Mouse (Mus musculus) v-Abl transformed pro-B cells (cell line): ENCODE data around the gene Eml6.
"Not testable (repeated sequence)": the region's sequence is repeated elsewhere in the genome, so short reads cannot be mapped to it uniquely, and the experiment has no call there.

Source experiments
- in situ Hi-C, 2 experiments: fragments of 400-800 bp; cut with MboI; formaldehyde crosslinking; loops; one replicate each; pipeline ENCODE4 v1.15.1; 2025; ENCODE audit not compliant: unreplicated experiment in 2 of 2

Eml6 gene

DNA sequence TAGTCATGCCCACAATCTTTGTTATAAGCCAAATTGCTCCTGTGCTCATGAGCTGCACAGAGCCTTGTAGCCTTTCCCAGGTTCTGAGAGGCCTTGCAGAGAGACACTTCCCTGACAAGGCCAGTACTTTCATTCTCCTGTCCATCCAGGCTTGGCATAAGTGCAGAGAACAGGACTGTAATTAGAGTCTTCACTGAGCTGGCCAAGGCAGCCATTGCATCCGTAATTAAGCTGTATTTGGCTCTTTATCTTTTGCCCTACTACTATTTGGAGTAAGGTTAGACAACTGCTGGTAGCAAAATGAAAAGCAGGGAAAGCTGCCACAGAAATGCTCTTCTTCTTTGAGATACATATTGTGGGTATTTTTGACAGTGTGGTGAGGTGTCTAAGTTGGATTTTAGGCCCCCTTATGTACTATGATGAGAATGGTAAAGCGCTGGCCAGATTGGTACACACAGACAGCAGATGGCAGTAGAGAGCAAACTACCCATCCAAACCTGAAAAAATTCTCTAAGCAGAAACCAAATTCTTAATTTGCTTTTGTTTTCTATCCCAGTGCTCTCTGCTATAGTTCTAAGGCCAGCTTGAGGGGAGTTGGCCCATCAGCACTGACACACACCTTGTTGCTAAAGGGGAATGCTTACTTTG lies 164.0 kb downstream of the Eml6 start:
- in situ Hi-C loops = loop anchor here in 1 of 2 experiments (5.0 kb wide), 1 partner anchor 360 kb away; no protein-coding TSS in a partner anchor

DNA sequence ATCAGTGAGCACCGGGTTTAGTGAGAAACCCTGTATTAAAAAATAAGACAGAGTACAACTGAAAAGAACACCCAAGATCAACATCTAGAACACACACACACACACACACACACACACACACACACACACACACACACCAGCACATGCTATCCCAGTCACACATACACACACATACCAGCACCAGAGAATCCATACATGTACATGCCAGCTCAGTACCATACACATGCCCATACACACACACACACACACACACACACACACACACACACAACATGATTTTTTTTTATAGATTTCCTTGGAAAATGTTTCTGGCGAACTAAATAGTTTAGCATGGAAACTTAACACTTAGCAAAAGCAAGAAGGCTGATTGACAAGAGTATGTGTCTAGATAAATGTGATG lies 164.8 kb downstream of the Eml6 start:
- in situ Hi-C loops = loop anchor here in 1 of 2 experiments (5.0 kb wide), 1 partner anchor 361 kb away; no protein-coding TSS in a partner anchor

DNA sequence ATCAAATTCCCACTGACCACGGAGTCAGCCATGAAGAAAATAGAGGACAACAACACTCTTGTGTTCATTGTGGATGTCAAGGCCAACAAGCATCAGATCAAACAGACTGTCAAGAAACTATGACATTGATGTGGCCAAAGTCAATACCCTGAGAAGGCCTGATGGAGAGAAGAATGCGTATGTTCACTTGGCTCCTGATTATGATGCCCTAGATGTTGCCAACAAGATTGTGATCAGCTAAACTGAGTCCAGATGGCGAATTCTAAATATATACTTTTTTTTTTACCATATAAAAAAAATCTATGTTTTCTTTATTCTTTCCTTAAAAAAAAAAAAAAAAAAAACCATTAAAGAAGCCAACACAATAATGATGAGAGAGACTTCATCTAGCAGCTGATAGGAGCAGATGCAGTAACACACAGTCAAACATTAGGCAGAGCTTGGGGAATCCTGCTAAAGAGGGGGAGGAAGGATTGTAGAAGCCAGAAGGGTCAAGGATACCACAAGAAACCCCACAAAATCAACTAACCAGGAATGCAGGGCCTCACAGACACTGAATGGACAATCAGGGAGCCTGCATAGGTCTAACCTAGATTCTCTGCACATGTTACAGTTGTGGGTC lies 185.1 kb downstream of the Eml6 start:
- in situ Hi-C loops = no loop called here

DNA sequence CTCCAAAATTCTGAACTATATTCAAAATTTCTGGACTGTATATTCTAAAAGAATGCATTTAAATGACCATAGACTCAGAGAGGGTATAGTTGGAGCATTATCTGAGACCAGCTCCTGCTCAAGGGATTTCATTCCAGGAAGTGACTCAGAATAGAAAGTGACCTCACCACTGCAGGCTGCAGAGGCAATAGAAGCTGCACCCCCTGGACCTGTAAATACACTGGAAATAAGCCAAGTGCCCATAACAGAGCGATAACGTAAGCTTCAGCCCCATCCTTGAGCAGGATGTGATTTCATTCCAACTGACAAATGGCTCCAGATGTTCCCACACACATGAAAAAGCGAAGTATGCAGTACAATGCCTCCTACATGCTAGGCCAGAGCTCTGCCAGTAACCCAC lies 186.1 kb downstream of the Eml6 start:
- in situ Hi-C loops = no loop called here

DNA sequence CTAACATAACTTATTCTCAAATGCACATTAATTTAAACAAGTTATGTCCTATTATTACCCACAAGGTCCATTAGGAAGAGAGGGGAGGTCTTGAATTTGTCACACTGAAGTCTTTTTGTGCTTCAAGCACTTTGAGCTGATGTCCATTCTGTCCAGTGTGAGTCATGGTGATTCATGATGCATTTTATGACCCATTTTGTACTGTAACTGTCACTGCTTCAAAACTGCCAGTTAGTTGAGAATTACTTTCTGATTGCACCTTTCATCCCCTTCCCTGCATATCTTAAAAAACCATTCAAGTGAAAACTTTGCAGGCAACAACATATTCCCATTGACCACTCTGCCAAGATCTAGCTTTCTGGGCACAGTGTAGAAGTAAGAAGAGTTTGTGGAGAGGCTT lies 188.8 kb downstream of the Eml6 start:
- in situ Hi-C loops = no loop called here

DNA sequence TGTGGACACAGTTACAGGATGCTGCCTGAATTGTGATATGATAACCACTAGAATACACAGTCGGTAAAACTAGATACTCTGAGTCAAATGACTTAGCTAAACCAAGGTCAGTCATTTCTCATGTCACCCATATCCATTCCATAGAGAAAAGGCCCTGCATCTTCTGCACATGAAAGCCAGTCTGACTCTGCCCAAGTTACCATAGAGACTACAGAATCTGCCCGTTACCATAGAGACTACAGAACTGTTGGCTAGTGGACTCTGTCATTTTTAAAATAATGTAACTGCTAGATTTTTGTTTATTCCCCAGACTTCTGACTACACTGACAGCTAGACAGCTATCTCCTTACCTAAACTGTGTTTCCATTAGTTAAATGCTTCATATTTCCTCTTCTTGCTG lies 198.1 kb downstream of the Eml6 start:
- in situ Hi-C loops = no loop called here

DNA sequence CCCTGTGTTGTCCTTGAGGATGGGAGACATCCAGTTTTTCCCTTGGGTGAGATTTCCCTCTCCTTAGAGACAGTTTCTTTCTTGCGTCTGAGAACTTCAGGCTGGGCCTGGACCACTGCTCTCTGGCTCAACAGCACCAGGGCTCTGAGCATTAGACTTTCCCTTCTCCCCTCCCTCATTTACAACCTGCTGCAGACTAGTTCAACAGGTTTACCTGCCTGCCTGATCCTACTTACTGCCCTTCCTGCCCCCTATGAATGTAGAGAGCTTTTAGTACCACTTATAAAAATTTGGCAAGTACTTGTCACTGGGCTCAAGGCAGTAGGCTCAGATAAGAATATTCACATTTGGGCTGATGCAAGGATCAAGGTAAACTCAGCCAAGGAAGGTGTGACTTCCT lies 199.8 kb downstream of the Eml6 start:
- in situ Hi-C loops = no loop called here

DNA sequence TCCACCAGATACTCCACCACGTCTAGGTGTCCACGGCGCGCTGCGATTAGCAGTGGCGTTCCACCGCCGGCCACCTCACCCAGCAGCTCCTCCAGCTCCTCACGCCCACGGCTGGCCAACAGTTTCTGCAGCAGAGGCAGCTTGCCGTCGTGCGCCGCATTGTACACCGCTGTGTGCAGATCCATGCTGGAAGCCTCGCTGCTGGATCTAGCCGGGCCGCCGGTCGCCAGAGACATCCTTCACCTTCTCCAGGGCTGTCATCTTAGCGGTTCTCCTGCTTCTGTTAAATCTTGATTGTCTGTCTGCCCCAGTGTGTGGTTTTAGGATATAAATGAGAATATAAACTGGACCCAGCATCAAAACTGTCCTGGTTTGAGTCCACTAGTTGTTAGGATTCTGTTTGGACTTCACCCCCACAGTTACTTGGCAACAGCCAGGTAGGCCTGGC lies 200.5 kb downstream of the Eml6 start, which contains the start of gene 4931440F15Rik:
Gene 4931440F15Rik, minus strand, starts transcription at position 398 of the 448 bp plus-strand sequence.
- in situ Hi-C loops = not testable (repeated sequence)

DNA sequence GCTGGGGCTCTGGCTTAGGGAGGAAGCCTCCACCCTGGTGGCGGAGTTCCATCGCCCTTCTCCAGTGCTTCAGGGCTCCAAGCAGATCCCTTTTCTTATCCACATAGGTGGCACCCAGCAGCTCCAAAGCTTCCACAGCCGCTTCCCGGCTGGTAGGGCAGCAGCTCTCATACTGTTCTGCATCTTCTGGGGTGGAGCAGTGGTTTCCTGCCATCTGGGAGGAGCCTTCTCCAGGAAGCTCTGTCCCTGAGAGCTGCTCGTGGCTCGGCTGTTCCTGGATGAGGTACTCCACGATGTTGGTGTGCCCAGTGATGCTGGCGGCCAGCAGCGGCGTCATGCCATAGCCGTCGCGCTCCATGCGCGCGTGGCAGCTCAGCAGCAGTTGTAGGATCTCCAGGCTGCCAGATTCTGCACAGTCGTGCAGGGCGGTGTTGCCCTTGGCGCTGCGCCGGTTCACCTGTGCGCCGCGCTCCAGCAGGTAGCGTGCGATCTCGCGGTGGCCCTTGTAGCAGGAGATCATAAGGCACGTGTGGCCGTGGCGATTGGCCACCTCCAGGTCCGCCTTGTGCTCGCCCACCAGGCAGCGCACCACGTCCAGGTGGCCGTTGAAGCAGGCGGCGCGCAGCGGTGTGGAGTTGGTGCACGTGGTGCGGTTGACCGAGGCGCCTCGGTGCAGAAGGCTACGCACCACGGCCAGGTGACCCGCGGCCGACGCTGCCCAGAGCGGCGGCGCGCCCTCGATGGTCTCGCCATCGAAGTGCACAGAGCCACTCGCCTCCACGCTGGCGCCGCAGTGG lies 201.2 kb downstream of the Eml6 start:
- in situ Hi-C loops = not testable (repeated sequence)

DNA sequence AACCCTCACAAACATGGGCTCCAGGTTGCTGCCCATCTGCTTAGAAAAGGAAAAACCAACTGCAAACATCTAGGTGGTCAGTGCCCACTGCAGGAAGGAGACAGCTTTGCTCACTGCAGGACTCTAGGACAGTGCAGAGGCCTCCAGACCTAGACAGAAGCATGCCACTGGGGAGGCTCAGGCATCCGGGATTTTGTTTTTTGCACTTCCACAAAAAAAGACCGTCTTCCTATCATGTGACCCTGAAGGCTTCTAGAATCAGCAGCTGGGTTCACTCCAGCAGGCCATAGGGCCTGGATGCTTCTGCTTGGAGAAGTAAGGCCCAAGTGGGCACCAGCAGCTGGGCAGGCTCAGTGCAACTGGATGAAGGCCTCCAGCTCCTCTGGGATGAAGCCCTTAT lies 202.7 kb downstream of the Eml6 start:
- in situ Hi-C loops = no loop called here

DNA sequence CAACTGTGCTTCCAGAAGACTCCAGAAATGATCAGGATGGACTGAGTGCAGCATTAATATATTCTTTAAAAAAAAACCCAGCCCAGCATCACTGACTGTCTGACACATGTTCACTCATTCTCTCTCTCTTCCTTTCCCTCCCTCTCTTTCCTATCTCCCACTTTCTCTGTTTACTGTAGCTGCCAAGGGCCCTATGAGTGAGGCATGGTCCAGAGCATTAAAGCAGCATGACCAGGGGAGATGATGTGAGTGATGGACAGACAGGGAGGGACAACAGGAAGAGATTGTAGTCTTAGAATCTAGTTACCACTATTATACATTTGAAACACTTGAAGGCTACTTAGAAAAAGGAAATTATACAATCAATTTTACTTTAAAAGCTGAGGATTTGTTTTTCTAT lies 210.2 kb downstream of the Eml6 start:
- in situ Hi-C loops = no loop called here

DNA sequence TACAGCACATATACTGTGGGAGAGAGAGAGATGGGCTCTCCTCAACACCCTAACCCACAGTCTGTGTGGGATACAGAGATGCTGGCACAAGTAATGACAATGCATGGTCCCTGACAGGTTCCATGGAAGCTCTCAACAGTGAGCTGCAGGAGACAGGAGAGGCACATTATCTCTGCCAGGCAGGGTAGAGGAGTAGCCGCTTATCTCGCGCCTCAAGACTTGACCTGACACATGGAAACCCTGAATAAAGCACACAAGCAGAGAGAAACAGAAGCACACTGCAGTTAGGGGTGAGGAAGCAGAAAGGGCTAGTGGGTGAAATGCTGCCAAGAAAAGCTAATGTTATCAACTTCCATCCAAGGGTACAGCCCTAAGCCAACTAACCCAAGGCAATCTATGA lies 210.6 kb downstream of the Eml6 start:
- in situ Hi-C loops = no loop called here

DNA sequence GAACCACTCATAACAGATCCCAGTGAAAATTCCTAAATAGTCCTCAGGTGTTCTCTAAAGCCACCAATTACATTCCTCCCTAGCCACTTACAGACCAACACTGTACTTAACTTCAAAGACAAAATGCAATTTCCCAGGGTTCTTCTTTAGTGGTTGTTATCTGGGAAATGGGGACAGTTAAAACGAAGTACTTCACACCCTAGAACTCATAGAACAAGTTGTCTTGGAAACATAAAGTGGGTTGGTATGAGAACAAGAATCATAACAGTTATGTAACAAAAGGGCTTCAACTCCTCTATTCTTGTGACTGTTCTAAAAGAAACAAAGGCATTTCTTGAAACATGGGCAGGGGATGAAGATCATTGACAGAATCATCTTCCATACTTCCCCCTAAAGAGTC lies 212.6 kb downstream of the Eml6 start:
- in situ Hi-C loops = no loop called here

DNA sequence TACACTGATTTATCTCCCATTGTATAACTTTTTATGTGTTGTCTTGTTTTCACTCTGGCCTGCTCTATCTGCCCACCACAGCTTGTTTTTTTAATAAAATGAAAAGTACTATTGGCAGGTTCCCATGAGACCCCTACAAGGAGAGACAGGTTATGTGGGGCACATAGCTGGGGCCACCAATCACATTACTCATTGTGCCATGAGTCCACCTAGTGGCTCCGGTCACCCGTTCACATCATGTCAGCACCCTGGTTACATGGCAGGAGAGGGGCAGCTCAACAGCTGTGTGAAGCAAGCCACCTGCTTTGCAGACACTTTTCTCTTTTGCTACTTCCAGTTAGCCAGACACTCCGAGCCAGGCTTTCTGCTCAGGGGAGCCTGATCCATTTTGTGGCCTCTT lies 213.4 kb downstream of the Eml6 start:
- in situ Hi-C loops = no loop called here

DNA sequence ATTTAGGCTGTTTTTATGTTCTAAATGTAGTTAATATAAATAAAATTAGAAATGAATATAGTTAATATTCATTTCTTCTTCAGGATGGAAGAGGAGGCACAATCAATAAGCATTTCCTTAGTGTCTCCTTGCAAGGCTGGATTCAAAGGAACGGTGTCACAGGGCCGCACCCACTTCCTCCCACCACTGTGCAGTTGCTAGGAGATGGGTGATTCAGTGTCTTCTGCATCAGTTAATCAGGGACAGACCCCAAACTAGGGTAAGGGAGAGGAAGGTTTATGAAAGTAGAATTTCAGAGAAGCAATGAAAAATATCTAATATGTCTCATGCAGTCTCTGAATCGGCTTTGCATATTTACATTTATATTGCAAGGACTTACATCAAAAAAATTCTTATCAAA lies 215.5 kb downstream of the Eml6 start:
- in situ Hi-C loops = no loop called here

DNA sequence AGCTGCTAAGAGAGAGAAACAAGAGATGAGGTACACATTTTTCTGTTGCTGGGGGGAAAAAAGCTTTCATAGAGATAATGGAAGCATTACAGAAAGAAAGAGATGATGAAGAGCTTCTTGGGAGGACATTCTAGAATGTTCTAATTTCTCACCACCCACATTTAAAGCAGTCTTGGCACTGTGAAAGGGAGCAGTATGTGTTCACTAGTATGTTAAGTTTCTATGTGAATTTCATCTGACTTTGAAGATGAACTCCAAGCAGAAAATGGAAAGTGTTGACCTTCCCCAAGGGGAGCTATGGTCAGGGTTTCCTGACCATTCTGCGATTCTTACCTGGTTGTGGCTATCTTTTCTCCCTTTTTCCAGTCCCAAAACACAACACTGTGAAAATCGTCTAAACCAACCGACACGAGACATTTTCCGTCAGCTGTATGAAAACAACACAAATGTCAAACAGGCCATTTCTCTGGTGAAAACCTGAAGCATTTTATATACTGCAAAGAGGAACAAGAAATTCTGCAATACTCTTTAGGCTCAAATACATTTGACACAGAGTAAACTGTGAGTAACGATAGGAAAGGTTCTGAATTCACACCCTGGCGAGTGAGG lies 216.7 kb downstream of the Eml6 start:
- in situ Hi-C loops = no loop called here

DNA sequence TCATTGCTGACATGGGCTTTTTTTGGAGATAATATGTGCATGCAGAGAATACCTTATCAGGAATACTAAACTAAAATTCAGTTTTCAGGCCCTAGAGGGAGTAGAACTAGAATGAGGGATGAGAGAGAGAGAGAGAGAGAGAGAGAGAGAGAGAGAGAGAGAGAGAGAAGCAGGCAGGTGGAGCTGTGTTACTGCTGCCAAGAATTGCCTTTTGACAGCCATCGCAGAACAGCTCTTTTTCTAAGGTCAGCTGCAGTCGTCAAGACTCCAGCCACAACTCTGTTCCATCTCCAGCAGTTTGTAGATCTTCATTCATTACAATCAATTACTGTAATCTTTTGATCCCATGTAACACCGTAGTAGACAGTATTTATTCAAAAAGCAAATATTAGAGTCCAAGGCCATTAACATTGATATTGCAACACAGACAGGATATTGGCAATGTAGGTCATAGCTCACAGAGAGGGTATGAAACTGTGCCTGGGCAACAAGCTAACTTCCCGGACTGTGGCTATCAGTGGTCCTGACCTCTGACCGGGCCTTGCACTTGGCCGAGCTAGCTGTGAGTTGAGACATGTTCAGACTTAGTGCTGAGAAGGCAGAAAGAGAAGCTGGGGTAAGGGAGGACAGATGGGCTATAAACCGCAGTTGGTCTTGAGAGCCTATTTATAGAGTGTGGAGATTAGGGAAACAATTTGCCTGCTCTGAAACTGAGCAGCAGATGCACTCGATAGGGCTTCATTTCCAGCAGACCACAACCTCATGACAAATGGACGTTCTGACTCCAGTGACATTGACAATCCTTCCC lies 217.5 kb downstream of the Eml6 start:
- in situ Hi-C loops = no loop called here

DNA sequence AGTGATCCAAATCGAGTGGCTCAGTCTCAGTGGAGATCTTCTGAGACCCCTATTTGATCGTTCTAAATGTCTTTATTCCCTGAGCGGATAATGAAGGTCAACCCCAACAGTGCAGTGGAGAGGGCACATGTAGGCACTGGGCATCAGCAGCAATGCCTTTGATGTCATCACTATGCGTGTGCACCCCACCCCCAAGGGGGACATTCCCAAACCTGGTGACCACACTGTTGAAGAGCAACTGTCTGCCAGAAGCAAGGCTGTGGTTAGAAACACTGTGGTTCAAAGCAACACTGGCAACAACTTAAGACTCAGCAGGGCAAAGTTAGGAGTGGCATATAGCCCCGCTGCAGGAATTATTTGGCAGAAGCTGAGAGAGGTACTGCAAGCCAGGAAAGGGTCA lies 218.5 kb downstream of the Eml6 start:
- in situ Hi-C loops = no loop called here

DNA sequence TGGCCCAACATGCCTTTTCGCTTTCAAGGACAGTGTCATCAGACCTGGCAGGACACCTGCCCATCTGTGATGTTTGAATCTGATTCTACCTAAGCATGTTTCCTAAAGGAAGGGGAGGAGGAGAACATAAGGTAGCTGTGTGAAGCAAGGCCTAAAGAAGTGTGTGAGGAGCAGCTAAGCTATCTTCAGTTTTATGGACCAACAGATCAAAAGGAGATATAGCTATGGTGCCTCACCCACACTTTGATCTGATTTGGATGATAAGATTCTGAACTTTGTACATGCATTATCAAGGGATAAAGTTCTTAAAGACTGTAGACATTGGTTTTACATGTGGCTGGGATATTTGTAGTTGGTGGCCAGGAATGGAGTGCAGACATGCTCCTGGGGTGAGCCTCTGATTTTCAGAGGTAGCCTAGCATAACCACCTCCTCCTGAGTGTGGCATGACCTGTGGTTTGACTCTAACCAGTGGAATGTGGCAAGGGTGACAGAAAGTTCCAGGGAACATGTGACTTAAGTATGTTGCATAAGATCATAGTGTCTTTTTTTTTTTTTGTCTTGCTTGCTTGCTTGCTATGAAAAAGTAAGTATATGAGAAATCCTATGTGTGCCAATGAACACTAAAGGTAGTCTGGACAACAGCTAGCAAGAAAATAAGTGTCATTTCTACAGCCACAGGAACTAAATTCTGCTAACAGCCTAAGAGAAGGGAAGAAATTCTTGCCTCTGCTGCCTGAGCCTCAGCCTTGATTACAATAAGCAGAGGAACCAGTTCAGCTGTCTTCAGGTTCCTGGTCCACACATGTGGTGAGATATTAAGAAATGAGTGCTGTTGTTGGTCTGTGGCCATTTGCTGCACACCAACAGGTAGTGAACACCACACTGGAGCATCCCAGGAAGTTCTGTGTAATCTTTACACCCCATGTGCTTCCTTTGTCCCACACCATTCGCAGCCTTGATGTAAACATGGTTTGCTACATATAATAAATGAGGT lies 224.1 kb downstream of the Eml6 start:
- in situ Hi-C loops = no loop called here
